12 mouse cellular contexts compared by ENCODE assay signal in the genomic region with DNA sequence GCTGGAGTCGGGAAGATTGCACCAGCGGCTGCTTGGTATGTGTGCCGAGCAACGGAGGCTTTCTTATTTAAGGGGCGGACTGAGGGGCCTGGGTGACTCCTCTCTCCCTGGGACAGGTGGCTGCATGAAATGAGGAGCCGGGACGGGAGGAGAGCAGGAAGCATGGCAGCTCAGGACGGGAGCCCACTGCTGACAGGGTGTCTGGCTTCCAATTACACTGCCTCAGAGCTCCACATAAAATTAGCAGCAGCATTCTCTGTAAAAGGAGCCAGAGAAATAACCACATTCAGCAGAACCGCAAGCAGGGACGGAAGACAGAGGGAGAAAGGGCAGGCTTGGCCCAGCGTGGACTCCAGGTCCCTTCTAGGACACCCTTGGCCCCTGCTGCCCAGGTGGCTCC. TPM values are rescaled to one million over a fixed set of nuclear protein-coding genes. Genes with fewer than 3 reads are reported as not detected.
"Had no signal": no experiment of that assay in that cellular context is flagged by ENCODE, and none has a peak within 500 bp of the region (broad histone marks: within the 10 kb centered on the region; RNA-seq: fewer than 3 reads in every experiment).

No protein-coding gene starts in this region.

- DNase-seq: kidney, adult 2 months; kidney, postnatal 36 days; lung, adult 18-20 months; right cerebral cortex, postnatal 25 days; thymus, postnatal 36 days had no signal

- H3K4me1 ChIP-seq: limb, embryonic 13.5 days; midbrain, embryonic 12.5 days; neural tube, embryonic 13.5 days had no signal

- H3K9me3 ChIP-seq: limb, embryonic 13.5 days; midbrain, embryonic 12.5 days; neural tube, embryonic 13.5 days had no signal

- H3K4me3 ChIP-seq: layer of hippocampus, adult 2 months; limb, embryonic 13.5 days; midbrain, embryonic 12.5 days; neural tube, embryonic 13.5 days had no signal

- H3K36me3 ChIP-seq: limb, embryonic 13.5 days; midbrain, embryonic 12.5 days; neural tube, embryonic 13.5 days had no signal

- H3K27ac ChIP-seq: layer of hippocampus, adult 2 months; limb, embryonic 13.5 days; liver, embryonic 14.5 days; midbrain, embryonic 12.5 days; neural tube, embryonic 13.5 days had no signal

- H3K27me3 ChIP-seq: limb, embryonic 13.5 days; neural tube, embryonic 13.5 days had no signal

RNA-seq across cellular contexts. Expression of gene Pvalb, which starts 35.1 kb away (rescaled TPM):
- total RNA-seq: megakaryocyte-erythroid progenitor cell, adult 5-6 weeks had no signal
- polyA plus RNA-seq: liver, adult 2 months; liver, embryonic 14.5 days had no signal
